Mouse (Mus musculus) liver, adult 2 months (tissue): ENCODE results near the gene Aipl1. TPM values are rescaled to one million over a fixed set of nuclear protein-coding genes. Genes with fewer than 3 reads are reported as not detected.

ENCODE experiments used
- DNase-seq: peaks from one replicate; pipeline ENCODE4 v3.0.0-alpha.2; 2011; ENCODE audit warnings: low read depth, low spot score; ENCODE audit errors: extremely low read depth
- H3K27ac ChIP-seq: fragments of 200-500 bp; replicated peaks from 2 replicates; pipeline ENCODE4 v1.5.1; 2012; ENCODE audit warnings: low read depth, mild to moderate bottlenecking, control low read depth, inconsistent platforms, low read length; ENCODE audit not compliant: insufficient read depth
- H3K27me3 ChIP-seq: fragments of 200-500 bp; 2 replicates; pipeline ENCODE4 v1.6.1; 2012; ENCODE audit warnings: mild to moderate bottlenecking, moderate library complexity, low read length, inconsistent platforms; ENCODE audit not compliant: control insufficient read depth, insufficient read depth
- H3K36me3 ChIP-seq: fragments of 200-500 bp; 2 replicates; pipeline ENCODE4 v1.6.1; 2012; ENCODE audit warnings: low read length, inconsistent platforms; ENCODE audit not compliant: control insufficient read depth, insufficient read depth
- H3K4me1 ChIP-seq: fragments of 200-500 bp; 2 replicates; pipeline ENCODE4 v1.6.1; 2011; ENCODE audit warnings: low read length; ENCODE audit not compliant: control insufficient read depth, insufficient read depth
- H3K4me3 ChIP-seq: fragments of 200-500 bp; 2 replicates; pipeline ENCODE4 v1.5.1; 2011; ENCODE audit warnings: low read depth, mild to moderate bottlenecking, control low read depth, low read length, moderate library complexity; ENCODE audit not compliant: insufficient read depth
- H3K79me2 ChIP-seq: fragments of 200-500 bp; 2 replicates; pipeline ENCODE4 v1.6.1; 2012; ENCODE audit warnings: inconsistent platforms, mild to moderate bottlenecking, low read length, moderate library complexity; ENCODE audit not compliant: control insufficient read depth, insufficient read depth
- H3K9ac ChIP-seq: fragments of 200-500 bp; 2 replicates; pipeline ENCODE4 v1.6.1; 2012; ENCODE audit warnings: low read depth, mild to moderate bottlenecking, control low read depth, inconsistent platforms, low read length
- CTCF ChIP-seq: fragments of 200-500 bp; IDR thresholded peaks from 2 replicates; pipeline ENCODE4 v1.5.1; 2011; ENCODE audit warnings: low read depth, low read length, control low read depth
- POLR2A ChIP-seq: fragments of 200-500 bp; IDR thresholded peaks from 2 replicates; pipeline ENCODE4 v1.6.1; 2011; ENCODE audit warnings: low read length, control low read depth; ENCODE audit not compliant: insufficient read depth; ENCODE audit errors: extremely low read depth
- WGBS: fragments of 180-500 bp; shearing (Covaris S2); methylation state at CpG from one replicate; pipeline ENCODE4 v1.1.7; 2018; 5-methylcytosine and 5-hydroxymethylcytosine counted together
- polyA plus RNA-seq: library from polyadenylated mRNA; depleted of rRNA; stranded (reverse); fragments of >200 nt; gene quantifications from 2 replicates; pipeline ENCODE4 v1.2.3, GENCODE M21; 2012
- total RNA-seq: library from RNA; depleted of rRNA; stranded (reverse); fragments of >200 nt; gene quantifications from 2 replicates; pipeline ENCODE4 v1.2.3, GENCODE M21; 2014

The Aipl1 gene
- total and polyA plus RNA-seq, 2 experiments = not detected

DNA sequence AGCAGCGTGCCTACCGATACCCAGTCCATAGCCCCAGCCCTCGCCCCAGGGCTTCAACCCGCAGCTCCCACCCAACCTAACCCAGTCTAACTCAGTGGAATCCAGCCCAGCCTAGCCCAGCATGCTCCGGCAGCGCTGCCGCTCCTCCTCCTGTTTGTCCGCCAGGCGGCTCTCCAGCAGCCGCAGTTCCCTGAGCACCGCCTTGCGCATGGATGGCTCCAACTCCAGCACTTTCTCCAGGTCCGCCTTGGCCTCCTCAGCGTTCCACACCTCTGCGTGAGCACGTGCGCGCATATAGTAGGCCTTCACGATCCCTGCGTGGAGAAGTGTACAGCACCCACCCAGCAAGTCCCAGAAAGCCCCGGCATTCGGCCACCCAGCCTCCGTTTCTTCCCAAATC lies 8.2 kb downstream of the Aipl1 start:
- WGBS = 26% methylated on average over 23 of the region's 23 CpGs
- DNase-seq = no peak
- no peaks in the 10 kb centered on the region for H3K36me3 ChIP-seq
- no peak overlapping the region for H3K9ac ChIP-seq
- H3K27ac ChIP-seq = no peak overlapping the region
- no peak overlapping the region for H3K4me3 ChIP-seq
- TF ChIP-seq POLR2A = no peak
- peak; percentile 23; the same call in 1 of the 2 replicates for TF ChIP-seq CTCF
- no peaks in the 10 kb centered on the region for H3K4me1 ChIP-seq
- H3K79me2 ChIP-seq = no peaks in the 10 kb centered on the region
- no peaks in the 10 kb centered on the region for H3K27me3 ChIP-seq

DNA sequence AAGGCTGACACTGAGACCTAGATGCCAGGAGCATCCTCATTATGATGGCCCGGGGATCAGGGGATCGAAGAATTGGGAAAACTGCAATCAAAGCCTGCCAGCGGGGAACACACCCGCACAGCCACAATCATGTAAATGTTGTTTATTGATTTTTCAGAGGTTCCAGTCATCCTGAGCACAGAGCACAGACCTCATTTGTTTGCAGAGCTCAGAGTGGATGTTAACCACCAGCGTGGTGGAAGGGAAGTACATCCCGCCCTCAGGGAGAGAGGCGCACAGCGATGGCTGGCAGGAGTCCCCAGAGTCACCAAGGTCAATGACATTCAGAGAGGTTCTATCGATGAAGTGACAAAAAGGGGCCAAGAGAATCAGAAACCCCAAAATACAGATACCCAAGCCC lies 9.5 kb downstream of the Aipl1 start:
- Histone ChIP-seq H3K4me3 (no peak overlapping the region), H3K27ac (no peak overlapping the region), H3K9ac (no peak overlapping the region), H3K27me3 (no peaks in the 10 kb centered on the region), H3K79me2 (no peaks in the 10 kb centered on the region), H3K4me1 (no peaks in the 10 kb centered on the region), H3K36me3 (no peaks in the 10 kb centered on the region)
- TF ChIP-seq CTCF (no peak), POLR2A (no peak)
- DNase-seq = no peak
- WGBS = 11% methylated on average over 9 of the region's 9 CpGs

DNA sequence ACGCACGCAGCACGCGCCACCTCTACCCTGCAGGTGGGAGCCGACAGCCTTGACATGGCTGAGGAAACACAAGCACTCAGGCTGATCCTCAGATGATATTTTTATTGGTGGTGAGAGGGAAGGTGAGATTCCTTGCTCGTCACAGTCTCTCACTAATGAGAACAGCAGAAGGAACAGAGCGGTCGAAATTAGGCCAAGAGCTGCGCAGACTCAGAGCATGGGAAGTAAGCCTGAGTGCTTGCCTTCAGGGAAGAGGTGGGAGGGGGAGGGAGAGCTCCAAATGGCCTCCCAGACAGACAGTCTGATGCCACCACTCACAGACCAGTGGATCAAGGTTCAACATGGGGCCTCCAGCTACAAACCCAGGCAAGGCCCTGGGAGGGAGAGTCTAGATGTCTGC lies 10.8 kb downstream of the Aipl1 start:
- Histone ChIP-seq H3K9ac (no peak overlapping the region), H3K4me3 (no peak overlapping the region), H3K79me2 (no peaks in the 10 kb centered on the region), H3K4me1 (no peaks in the 10 kb centered on the region), H3K36me3 (no peaks in the 10 kb centered on the region), H3K27ac (no peak overlapping the region), H3K27me3 (no peaks in the 10 kb centered on the region)
- no peak for TF ChIP-seq CTCF
- TF ChIP-seq POLR2A = no peak
- WGBS = 90% methylated on average over 9 of the region's 9 CpGs
- no peak for DNase-seq

DNA sequence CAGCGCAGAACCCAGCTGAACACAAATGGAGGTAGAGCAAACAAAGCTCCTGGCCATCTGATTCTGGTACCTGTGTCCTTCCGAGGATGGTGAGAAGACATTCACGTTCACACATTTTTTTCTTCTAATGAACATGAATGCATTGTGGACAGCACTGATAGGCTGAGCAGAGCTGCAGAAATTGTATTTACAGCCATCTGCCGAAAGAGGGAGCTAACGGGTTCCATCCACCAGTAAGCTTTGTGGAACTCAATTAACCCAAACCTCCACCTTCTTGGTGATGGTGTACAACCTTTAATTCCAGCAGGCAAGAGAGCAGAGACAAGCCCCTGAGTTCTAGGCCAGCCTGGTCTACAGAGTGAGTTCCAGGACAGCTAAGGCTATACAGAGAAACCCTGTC lies 11.5 kb downstream of the Aipl1 start:
- H3K9ac ChIP-seq = no peak overlapping the region
- 38% methylated on average over 5 of the region's 5 CpGs for WGBS
- H3K36me3 ChIP-seq = no peaks in the 10 kb centered on the region
- DNase-seq = peak; percentile 17
- no peaks in the 10 kb centered on the region for H3K79me2 ChIP-seq
- H3K4me1 ChIP-seq = no peaks in the 10 kb centered on the region
- no peaks in the 10 kb centered on the region for H3K27me3 ChIP-seq
- H3K27ac ChIP-seq = no peak overlapping the region
- TF ChIP-seq POLR2A (no peak), CTCF (peak; percentile 24; the same call in 1 of the 2 replicates)
- H3K4me3 ChIP-seq = no peak overlapping the region

DNA sequence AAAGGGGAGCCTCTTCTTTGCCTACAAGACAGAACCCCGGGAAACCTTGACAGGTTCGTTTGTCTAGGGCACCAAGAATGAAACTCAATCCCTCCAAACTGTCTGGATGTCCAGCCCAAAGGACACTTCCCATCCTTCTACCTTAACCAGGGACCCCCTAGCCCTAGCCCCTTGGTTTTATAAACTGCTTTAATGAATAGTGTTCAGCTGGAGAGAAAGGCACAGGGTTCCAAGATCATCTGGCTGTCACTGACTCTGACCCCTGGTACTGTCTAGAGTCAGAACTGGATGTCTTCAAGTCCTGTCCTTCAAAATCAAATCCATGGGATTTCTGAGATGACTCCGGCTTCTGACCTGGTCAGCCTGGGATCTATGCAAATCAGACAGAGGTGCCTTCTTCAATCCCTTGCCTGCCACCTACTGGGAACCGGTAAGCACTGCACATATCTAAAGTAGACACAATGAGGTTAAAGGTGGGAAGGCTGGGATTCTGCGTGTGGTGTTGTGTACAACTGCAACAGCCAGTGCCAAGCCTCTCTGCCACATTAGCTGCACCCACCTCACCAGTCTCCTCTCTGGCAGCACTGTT lies 13.0 kb downstream of the Aipl1 start:
- WGBS = 18% methylated on average over 5 of the region's 5 CpGs
- Histone ChIP-seq H3K27ac (no peak overlapping the region), H3K27me3 (no peaks in the 10 kb centered on the region), H3K79me2 (no peaks in the 10 kb centered on the region), H3K4me1 (no peaks in the 10 kb centered on the region), H3K9ac (no peak overlapping the region), H3K36me3 (no peaks in the 10 kb centered on the region), H3K4me3 (no peak overlapping the region)
- no peak for TF ChIP-seq POLR2A
- TF ChIP-seq CTCF = peak; percentile 67
- DNase-seq = peak; percentile 60

DNA sequence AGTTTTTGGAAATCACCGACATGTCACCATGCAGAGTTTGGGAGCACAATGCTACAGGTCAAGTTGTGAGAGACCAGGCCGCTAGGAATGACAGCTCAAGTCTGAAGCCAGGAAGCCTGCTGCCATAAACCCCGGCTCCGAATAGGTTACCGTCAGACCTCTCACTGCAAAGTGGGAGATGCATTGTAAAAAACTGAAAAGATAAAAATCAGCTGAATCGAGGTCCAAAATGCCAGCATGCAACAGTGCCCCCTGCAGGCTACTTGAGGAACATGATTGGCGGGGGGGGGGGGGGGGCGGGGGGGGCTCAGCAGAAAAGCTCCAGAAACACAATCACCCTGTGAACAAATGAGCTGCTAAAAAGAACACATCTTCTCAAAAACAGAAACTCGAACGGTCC lies 13.7 kb downstream of the Aipl1 start:
- no peaks in the 10 kb centered on the region for H3K36me3 ChIP-seq
- no peaks in the 10 kb centered on the region for H3K27me3 ChIP-seq
- H3K9ac ChIP-seq = no peak overlapping the region
- H3K4me3 ChIP-seq = no peak overlapping the region
- peak; percentile 37; the same call in 1 of the 2 replicates for TF ChIP-seq CTCF
- TF ChIP-seq POLR2A = no peak
- 39% methylated on average over 10 of the region's 10 CpGs for WGBS
- no peaks in the 10 kb centered on the region for H3K4me1 ChIP-seq
- no peak for DNase-seq
- H3K79me2 ChIP-seq = no peaks in the 10 kb centered on the region
- H3K27ac ChIP-seq = no peak overlapping the region
